Mouse (Mus musculus): ENCODE results near the gene Tead1.

DNA sequence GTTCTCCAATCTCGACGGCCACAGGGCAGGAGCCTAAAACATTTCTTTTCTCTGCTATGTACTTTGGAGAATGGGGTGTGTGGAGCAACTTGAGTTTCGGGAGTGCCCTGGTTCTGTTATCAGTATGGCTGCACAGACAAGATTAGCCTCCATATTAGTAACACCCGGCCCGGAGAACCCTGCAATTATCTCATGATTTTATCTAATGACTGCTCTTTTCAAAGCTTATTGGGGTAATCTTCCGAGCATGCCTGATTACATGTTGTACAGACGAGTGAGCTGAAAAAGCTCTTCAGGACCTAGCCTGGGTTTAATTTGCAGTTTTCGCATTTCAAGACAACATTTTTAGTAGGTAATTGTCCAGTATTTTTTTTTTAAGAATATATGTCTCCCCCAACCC lies 122.6 kb downstream of the Tead1 start:
- TF ChIP-seq EP300 (IDR thresholded peaks at IDR 0.05; ENCODE audit: low read depth): no peak
- TF ChIP-seq CTCF (IDR thresholded peaks at IDR 0.05; ENCODE audit: low read depth): no peak

Data from liver, postnatal 0 days (tissue).